ENCODE assay signal across 10 mouse cellular contexts in genomic region chr11:112886139-112886538, GRCm38 (mm10).
"Had no signal": no experiment of that assay in that cellular context is flagged by ENCODE, and none has a peak within 500 bp of the region (broad histone marks: within the 10 kb centered on the region; RNA-seq: fewer than 3 reads in every experiment).

No protein-coding gene starts in this region.

- H3K27me3 ChIP-seq: liver, embryonic 15.5 days had no signal

- H3K4me1 ChIP-seq: liver, embryonic 15.5 days had no signal

- H3K4me3 ChIP-seq: layer of hippocampus, adult 2 months; liver, embryonic 15.5 days had no signal

- H3K9me3 ChIP-seq: liver, embryonic 15.5 days had no signal

- H3K27ac ChIP-seq: hindbrain, postnatal 0 days; layer of hippocampus, adult 2 months; liver, embryonic 15.5 days had no signal

- H3K4me2 ChIP-seq: liver, embryonic 11.5 days; liver, embryonic 15.5 days had no signal

- H3K36me3 ChIP-seq: liver, embryonic 15.5 days had no signal

- DNase-seq: kidney, adult 11 months; kidney, postnatal 36 days; lung, adult 2 months; lung, postnatal 36 days; thymus, postnatal 36 days had no signal

- ATAC-seq: hindbrain, postnatal 0 days; lung, postnatal 0 days had no signal

- H3K9ac ChIP-seq: liver, embryonic 15.5 days had no signal
